Mouse (Mus musculus) CH12F3 (cell line): ENCODE data around the gene Srsf5.

ENCODE experiments used
- in situ Hi-C: fragments of 300-500 bp; cut with MboI; formaldehyde crosslinking; loops from 2 replicates; pipeline ENCODE4 v1.14.3; 2020; ENCODE audit warnings: low sequenced_read_pairs

Srsf5 gene

DNA sequence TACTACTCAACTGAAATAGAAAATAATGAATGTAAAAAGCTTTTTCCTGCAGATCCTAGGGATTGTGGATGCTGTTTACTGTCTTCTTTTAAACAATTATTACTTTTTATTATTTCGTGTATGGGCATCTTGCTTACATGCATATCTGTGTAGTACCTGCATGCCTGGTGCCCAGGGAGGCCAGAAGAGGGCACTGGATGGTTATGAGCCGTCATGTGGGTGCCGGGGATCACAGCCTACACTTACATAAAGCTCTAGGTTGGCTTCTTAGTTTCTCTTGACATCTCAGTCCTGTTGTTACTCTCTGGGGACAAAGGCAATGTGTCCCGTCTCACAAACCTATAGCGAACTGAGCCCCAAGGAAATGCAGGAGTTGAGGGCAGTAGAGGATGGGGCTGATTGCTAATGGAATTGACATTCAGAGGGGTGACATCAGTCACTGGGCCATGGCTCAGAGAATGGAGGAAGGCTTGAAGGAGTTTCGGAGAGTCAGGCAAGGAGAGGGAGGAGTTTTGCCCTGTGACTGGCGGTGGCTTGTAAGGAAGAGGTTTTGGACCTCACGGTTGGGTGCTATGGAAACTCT is 47.3 kb downstream of the Srsf5 start:
- in situ Hi-C loops, result loop anchor here (25.0 kb wide), 1 partner anchor 795 kb away; the partner anchor contains the start of gene Map3k9

- in situ Hi-C loops, result loop anchor here (25.0 kb wide), 1 partner anchor 794 kb away; the partner anchor contains the start of gene Map3k9
These were observed 48.5 kb downstream of the Srsf5 start for GRCm38 (mm10) chr12:80993773-80994172.

GRCm38 (mm10) chr12:80995326-80995725 is 50.0 kb downstream of the Srsf5 start:
- in situ Hi-C loops, result loop anchor here (25.0 kb wide), 1 partner anchor 792 kb away; the partner anchor contains the start of gene Map3k9

- in situ Hi-C loops, result loop anchor here (25.0 kb wide), 1 partner anchor 790 kb away; the partner anchor contains the start of gene Map3k9
These were observed 52.3 kb downstream of the Srsf5 start for GRCm38 (mm10) chr12:80997652-80998051.

- in situ Hi-C loops, result loop anchor here (25.0 kb wide), 1 partner anchor 789 kb away; the partner anchor contains the start of gene Map3k9
These were observed 53.4 kb downstream of the Srsf5 start for GRCm38 (mm10) chr12:80998528-80999221.
